Mouse (Mus musculus) adrenal gland (tissue): ENCODE results near the gene Fbxl19.

Source experiments
- microRNA-seq, 2 experiments: library from miRNA; unstranded; fragments of <30 nt; microRNA quantifications; one replicate each; pipeline ENCODE4; 2019

Fbxl19 gene

Small RNAs within 50 kb of the gene (microRNA-seq; reads per million reads assigned to microRNA genes)
- 0 to 0.12 reads per million in 2 experiments for gene Mir762
